Mouse (Mus musculus): ENCODE results near the gene Map4k5. TPM values are rescaled to one million over a fixed set of nuclear protein-coding genes. Genes with fewer than 3 reads are reported as not detected.
A peak's percentile ranks its signal among the peaks of the same experiment; 100 is the strongest.

The Map4k5 gene
- total RNA-seq, 2 experiments from 2014 or later = 40.4 to 43.6 TPM

DNA sequence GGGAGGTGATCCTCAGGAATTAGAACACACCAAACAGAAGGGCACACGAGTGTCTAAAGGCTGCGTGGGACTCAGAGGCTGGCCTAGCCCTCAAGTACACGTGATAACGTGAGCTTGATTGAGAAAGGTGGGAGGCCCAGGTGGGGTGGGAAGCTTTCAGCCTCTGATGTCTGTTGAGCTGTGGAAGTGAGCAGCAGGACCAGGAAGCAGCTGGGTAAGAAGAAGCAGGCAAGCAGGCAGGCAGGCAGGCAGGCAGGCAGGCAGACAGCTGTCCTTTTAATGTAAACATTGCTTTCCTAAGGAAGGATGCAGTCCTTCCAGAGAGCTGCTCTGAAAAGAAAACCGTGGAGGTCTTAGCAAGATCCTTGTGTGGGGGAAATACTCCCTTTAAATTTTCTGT, 2.5 kb downstream of the Map4k5 start:
- intact Hi-C loops (cut with DNase I) = loop anchor here (5.0 kb wide), 3 partner anchors 53 to 158 kb away; no protein-coding TSS in a partner anchor
- DNase-seq (ENCODE audit: low spot score in 2 of 2) = peak in 1 of 2 experiments; percentile 23

DNA sequence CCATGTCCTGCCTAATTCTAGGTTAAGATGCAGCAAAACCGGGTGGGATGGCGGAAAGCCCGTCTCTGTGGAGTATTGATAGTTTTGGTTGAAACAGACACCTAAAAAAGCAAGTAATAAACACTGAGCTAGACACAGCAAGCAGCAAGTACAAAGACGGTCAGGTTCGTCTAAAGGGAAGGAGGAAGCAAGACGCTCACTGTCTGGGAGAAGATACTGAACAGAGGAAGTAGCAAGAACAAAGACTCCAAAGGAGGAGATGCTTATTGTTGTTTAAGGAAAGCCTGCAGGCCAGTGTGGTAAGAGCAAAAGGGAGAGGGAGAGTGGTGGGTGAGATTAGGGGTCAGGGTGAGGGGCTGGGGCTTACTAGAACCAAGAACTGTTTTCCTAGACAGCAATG, 2.9 kb downstream of the Map4k5 start:
- intact Hi-C loops (cut with DNase I) = loop anchor here (5.0 kb wide), 3 partner anchors 53 to 158 kb away; no protein-coding TSS in a partner anchor
- no peak for DNase-seq (ENCODE audit: low spot score in 2 of 2)

DNA sequence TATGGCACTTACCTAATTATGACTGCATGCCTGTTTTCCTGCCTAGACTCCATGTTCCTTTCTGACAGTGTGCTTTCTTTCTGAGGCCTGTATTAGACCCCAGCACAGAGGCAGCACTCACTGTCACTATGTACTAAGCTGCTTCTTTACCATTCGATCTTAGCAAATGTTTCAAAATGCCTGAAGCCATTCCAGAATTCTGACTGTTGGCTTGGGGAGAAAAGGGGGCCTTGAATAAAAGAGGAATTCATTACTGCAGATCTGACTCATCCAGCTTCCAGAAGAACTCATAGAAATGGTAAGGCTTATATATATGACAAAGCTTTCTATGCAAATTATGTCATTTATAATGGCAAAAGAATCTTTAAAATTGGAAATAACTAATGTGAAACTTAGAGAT, 4.7 kb downstream of the Map4k5 start:
- no peak for DNase-seq (ENCODE audit: low spot score in 2 of 2)
- intact Hi-C loops (cut with DNase I) = no loop called here

DNA sequence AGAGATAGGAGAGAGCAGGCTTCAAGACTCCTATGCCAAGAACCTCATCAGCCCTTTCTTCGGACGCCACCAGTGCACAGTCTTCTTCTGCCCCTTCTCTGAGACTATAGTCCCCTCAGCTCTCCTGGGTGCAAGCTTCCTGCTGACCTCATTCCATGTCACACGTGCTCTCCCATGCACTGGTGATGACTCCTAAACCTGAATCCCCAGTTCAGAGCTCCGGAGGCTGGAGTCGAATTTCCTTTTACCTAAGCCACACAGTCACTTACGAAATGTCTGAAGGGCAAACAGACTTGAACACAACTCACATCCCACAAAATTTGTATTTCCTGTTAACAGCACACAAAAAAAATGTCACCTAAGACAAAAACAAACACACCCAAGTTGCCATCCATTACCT, 5.2 kb downstream of the Map4k5 start:
- intact Hi-C loops (cut with DNase I) = no loop called here
- no peak for DNase-seq (ENCODE audit: low spot score in 2 of 2)

DNA sequence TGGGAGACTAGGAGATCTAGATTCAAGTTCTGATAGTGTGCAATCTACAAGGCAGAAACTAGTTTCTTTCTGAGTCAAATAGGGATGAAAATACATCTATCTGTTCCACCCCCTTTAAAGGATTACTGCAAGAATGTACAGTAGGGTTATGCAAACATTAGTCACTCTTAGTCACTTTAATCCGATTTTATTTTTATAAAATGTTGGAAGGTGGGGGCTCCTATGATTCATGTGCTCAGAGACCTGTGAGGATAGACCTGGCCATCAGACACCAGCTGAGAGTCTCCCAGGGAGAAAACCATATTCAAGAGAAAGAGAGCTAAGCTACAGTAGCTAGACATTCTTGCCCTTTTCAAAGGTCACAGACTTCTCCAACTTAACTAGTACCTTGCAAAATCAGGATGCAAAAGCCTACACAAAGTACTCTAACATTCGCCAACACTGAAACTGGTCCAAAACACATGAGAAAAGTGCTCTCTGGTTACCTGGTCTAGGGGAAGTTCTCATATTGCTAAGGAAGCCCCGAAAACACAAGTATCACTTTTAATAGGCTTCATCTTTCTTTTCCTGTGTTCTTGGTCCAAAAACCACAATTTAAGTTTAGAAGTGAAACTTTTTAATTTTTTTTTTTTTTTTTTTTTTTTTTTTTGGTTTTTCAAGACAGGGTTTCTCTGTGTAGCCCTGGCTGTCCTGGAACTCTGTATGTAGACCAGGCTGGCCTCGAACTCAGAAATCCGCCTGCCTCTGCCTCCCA, 7.7 kb downstream of the Map4k5 start:
- intact Hi-C loops (cut with DNase I) = no loop called here
- no peak for DNase-seq (ENCODE audit: low spot score in 2 of 2)

DNA sequence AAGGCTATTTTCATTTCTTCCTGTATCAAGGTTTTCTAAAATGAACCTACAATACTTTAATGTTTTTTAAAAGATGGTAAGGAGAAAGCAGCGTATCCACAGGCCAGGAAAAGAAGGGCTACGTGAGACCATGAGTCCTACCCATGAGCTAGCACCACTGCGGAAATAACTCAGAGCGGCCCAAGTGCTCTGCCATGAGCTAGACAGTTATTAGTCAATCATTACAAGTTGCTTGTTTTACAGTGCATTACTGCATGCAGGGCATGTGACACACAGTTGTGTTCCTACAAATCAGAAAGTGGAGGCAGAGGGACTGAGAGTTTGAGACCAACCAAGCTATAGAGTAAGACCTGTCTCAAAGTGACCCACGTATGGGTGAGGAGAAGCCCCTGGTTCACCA, 8.9 kb downstream of the Map4k5 start:
- intact Hi-C loops (cut with DNase I) = no loop called here
- no peak for DNase-seq (ENCODE audit: low spot score in 2 of 2)

DNA sequence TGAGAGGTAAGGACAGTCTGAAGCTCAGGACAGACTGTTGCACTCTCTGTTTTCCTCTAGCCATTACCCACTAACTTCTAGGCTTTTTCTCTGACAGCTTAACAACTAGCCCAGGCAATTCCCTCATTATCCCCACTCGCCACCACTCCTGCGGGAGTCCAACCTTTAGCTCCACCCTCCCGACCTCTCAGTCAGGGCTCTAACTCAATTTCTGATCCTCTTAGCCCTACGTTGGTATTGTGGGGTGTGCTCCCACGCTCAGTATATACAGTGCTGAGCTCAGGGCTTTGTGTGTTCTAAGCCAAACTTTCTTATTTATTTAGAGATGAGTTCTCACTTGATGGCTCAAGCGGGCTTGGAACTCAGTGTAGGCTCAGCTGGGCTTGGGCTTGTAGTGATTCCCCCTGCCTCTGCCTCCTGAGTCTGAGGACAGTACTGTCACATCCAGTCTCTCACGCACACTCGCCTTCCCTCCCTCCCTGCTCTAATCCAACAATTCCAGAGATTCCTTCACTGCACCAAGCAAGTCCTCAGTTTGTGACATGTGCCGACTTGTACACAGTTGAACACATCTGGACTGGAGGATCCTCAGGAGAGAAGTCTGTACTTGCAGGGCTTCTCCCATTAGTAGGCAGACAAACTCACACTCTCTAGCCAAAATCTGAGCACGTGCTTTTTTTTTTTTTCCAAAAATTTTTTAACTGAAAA, 11.6 kb downstream of the Map4k5 start:
- no peak for DNase-seq (ENCODE audit: low spot score in 2 of 2)

DNA sequence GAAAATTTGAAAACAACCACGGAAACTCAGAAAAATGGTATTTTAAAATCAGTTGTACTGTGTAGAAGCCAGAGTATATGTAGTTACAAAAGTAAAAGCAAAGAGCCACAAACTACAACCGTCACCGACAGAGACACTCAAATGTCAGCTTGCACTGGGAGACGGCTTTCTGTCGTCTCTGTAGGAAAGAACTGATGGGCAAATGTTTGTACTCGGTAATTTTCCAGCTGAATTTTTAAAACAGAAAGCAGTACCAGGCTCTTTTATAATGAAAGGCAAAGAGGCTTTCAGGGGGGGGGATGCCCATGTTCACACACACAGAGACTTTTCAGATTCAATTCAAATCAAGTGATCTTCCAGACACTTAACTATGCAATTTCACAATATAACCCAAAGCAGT, 13.3 kb downstream of the Map4k5 start:
- DNase-seq (ENCODE audit: low spot score in 2 of 2) = no peak
- intact Hi-C loops (cut with DNase I) = no loop called here

More for the DNA sequence above, 11.6 kb downstream of the Map4k5 start:
- intact Hi-C loops (cut with DNase I) = no loop called here

DNA sequence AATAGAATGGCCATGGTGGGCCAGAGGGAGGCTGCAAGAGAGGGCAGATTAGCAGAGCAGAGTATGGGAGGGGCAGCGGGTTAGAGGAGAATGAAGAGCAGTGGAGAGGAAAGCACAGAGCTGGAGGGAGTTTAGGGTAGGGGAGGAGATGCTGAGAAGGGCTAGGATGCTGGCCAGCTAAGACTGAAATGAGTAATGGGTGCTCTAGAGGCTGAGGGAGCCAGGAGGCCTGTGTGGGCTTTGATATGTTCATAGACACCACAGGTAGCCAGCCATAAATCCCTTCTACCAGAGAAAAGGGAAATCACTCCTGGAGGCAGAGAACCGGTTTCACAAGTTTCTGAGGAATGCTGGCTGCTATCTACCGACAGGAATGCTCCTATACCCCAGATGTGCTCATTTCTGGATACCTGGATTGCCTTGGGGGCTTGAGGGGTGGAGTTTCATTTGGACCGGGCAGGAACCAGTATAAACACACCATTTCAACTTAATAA, 13.8 kb downstream of the Map4k5 start:
- DNase-seq (ENCODE audit: low spot score in 2 of 2) = no peak
- intact Hi-C loops (cut with DNase I) = no loop called here

DNA sequence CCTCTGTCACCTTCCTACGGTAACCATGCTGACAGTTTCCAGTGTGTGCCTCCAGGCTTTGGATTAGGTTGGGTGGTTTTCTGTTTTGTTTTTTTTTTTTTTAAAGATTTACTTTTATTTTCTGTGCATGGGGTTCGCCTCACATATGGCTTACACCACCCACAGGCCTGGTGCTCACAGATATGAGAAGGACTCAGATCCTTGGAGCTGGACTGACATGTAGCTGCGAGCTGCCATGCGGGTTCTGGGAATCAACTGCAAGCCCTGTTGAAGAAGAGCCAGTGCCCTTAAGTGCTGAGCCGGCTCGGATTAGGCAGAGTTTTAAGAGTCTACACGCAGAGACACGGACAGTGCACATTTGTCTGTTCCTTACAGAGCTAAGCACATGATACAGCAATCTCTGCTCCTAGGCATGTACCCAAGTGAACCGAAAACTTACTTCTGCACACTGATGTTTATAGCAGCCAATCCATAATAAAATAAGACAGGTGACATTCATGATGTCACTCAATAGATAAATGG, 15.1 kb downstream of the Map4k5 start:
- no peak for DNase-seq (ENCODE audit: low spot score in 2 of 2)

DNA sequence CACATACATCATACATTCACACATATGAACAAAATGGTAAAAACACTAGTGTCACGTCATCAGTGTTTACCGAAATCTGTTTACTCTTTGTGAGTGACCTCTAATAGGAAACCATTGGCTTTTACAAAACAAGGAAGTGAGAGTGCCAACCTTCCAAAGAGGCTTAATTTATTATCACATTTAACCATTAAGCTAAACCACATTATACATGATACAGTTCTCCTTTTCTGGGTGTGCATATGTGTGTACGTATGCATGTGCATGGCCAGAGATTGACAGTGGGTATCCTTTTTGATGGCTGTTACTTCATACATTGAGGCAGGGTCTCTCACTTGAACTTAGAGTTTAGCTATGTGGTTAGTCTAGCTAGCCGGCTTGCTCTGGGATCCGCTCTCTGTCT, 21.4 kb downstream of the Map4k5 start:
- DNase-seq (ENCODE audit: low spot score in 2 of 2) = no peak

More for the DNA sequence above, 15.1 kb downstream of the Map4k5 start:
- intact Hi-C loops (cut with DNase I) = no loop called here

DNA sequence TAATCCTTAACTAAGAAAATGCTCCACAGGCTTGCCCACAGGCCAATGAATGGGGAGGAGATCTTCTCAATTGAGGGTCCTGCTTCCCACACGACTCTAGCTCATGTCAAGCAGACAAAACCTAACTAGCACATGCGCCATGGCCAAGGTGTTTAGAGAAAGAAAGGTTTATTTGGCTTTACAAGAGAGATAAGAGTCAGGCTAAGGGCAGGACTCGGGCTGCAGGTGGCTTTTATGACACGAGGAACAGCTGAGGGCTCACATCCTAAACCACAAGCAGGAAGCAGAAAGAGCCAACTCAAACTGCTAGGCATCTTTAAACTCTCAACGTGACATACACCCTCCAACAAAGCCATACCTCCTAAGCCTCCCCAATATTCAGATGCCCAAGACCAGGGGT, 25.7 kb downstream of the Map4k5 start:
- intact Hi-C loops (cut with DNase I) = no loop called here
- DNase-seq (ENCODE audit: low spot score in 2 of 2) = no peak

More for the DNA sequence above, 21.4 kb downstream of the Map4k5 start:
- intact Hi-C loops (cut with DNase I) = no loop called here

DNA sequence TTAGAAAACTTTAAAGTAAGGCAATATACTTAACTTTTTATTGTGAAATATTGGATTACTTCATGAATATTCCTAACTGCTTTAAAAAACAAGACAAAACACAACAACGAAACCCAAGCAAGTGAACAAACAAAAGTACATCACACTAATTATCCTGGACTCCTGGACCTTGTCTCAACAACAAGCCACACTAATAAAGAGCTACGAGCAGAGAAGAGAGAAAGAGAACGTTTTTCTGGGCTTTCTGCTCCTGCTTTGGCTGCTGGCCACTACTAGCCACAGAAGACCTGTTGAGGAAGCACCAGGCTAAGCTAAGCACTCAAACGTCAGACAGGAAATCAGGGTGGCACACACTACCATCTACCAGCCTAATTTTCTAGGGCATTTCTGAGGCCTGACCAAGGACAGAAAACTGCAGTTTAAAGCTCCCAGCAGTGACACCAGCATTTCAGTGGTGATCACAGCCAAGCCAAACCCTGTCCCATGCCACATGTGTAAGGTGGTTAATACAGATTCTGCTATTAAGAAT, 28.8 kb downstream of the Map4k5 start:
- intact Hi-C loops (cut with DNase I) = no loop called here

DNA sequence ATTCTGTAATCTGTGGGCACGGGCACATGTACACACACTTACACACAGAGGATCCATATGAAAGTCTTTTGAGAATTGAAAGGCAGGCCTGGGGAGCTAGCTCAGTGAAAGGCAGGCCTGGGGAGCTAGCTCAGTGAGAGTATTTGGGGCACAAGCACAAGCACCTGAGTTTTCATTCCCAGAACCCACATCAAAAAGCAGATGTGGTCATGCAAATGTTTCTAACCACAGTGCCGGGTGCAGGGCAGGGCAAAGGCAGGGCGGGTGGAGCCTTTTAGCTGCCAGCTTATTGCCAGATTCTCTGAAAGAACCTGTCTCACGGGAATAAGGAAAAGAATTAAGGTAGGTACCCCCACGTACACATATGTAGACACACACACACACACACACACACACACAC, 29.5 kb downstream of the Map4k5 start:
- DNase-seq (ENCODE audit: low spot score in 2 of 2) = no peak
- intact Hi-C loops (cut with DNase I) = no loop called here

More for the DNA sequence above, 28.8 kb downstream of the Map4k5 start:
- DNase-seq (ENCODE audit: low spot score in 2 of 2) = no peak

DNA sequence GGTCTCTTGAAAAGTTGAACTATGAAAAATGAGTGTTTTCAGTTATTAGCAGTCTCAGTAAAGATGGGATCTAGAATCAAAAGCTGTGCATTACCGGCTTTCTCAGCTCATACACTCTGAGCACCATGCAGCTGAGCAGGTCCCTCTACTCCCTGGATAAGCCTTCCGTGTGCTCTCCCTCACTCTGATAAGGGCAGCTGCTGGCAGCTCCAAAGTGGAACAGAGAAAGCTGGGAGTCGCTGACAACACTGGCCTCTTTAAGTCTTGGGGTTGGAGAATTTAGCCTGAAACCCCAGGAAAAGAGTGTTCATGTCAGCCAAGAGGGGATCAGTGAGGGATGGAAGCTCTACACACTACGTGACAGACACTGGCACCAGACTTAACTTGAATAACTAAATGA, 34.2 kb downstream of the Map4k5 start:
- intact Hi-C loops (cut with DNase I) = no loop called here
- no peak for DNase-seq (ENCODE audit: low spot score in 2 of 2)

DNA sequence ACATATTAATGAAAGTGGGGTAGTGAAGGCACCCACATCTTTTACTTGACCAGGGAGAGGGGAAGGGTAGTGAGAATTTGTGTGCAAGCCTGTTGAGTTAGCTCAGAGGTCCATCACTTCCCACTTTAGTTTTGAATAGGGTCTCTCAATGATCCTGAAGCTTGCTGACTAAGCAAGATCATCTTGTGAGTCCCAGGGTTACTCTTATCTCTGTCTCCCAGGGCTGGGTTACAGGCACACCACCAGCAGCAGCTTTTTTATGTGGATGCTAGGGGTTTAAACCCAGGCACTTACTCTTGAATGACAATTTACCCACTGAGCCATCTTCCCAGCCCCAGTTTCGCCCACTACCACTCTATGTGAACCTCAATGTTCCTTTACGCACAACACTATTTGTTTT, 35.4 kb downstream of the Map4k5 start:
- intact Hi-C loops (cut with DNase I) = no loop called here

DNA sequence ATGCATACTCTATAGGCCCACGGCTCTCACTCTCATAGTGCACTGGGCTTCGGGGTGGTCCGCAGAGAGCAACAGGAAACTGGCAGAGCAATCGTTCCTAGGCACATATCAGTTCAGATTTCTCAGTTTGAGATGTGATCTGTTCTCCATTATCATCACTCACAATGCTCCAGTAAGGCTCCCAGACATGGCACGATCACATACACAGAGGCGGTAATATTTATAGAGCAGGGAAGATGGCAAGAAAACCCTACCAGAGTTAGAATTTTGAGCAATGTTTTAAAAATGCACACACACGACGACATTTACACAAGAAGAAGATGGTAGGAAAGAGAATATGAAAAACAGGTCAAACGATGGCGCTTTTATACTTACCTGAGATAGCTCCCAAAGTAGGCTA, 36.6 kb downstream of the Map4k5 start:
- intact Hi-C loops (cut with DNase I) = no loop called here
- peak in 1 of 2 experiments; percentile 39 for DNase-seq (ENCODE audit: low spot score in 2 of 2)

More for the DNA sequence above, 35.4 kb downstream of the Map4k5 start:
- no peak for DNase-seq (ENCODE audit: low spot score in 2 of 2)

DNA sequence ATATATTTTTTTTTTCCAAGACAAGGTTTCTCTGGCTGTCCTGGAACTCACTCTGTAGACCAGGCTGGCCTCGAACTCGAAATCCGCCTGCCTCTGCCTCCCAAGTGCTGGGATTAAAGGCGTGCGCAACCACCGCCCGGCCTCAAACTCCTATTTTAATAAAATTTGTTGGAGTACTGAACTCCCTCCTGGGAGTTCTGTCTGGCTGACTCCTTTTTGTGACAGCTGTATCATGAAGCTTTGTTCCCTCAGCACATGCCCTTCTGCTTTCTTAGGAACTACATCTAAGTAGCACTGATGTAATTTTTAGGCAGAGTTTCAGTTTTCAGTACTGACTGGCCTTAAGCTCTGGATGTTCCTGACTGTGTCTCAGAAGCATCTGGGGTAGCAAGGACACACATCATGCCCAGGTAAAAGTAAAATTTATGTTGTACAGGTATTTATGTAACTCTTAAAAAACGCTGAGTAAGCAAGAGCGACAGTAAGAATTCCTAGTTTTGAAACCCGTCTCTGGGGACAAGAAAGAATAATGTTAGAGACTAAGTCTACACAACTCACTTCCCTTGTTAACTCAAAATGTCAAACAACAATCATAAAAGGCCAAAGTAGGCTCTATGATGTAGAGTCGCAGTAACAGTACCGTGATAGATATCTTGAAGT, 37.2 kb downstream of the Map4k5 start:
- intact Hi-C loops (cut with DNase I) = no loop called here
- DNase-seq (ENCODE audit: low spot score in 2 of 2) = no peak

DNA sequence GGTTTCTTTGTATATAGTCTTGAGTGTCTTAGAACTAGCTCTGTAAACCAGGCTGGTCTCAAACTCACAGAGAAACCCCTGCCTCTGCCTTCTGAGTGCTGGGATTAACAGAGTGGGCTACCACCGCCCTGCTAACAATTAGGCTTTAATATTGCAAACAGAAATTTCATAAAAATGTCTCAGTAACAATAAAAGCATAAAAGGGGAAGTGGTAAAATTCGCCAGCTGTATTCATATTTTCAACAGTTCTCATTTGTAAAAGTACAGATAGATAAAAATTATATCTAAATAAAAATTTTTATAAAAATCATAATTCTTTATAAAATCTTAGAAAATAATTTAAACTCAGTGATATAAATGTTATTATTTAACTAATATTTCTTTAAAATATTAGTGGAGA, 39.1 kb downstream of the Map4k5 start:
- DNase-seq (ENCODE audit: low spot score in 2 of 2) = no peak
- intact Hi-C loops (cut with DNase I) = no loop called here

DNA sequence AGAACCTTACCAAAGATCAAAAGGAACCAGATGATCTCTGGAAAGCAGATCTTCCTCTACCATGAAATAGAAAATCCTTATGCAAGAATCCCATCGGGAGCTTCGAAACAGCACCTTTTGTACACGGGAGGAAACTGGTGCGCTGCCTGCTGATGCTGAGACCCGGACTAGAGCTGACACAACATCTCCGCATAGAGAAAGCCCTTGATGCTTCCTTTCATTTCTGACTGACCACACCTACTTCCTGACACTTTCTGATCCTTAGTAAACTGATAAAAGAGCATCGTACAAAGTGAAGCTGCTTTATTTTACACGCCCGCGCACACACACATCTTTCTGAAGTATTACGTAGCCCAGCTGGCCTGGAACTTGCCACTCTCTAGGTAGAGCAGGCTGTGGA, 39.6 kb downstream of the Map4k5 start:
- DNase-seq (ENCODE audit: low spot score in 2 of 2) = no peak
- intact Hi-C loops (cut with DNase I) = no loop called here
